Mouse (Mus musculus) neural tube, embryonic 13.5 days (tissue): ENCODE measurements around the gene Rcor3. TPM values are rescaled to one million over a fixed set of nuclear protein-coding genes. Genes with fewer than 3 reads are reported as not detected.
A peak's percentile ranks its signal among the peaks of the same experiment; 100 is the strongest.

Experiments used
- ATAC-seq: fragments of 200-750 bp; cut with Nextera tagmentation; 2 replicates; pipeline ENCODE4 v1.8.0; 2017; ENCODE audit warnings: low read depth, mild to moderate bottlenecking, moderate TSS enrichment, moderate library complexity
- H3K27ac ChIP-seq: fragments of 300-500 bp; sonication (generic); replicated peaks from 2 replicates; pipeline ENCODE4 v1.5.1; 2015; ENCODE audit warnings: moderate library complexity, mild to moderate bottlenecking, inconsistent platforms
- H3K27me3 ChIP-seq: fragments of 300-500 bp; sonication (generic); 2 replicates; pipeline ENCODE4 v1.6.1; 2015; ENCODE audit warnings: mild to moderate bottlenecking, inconsistent platforms
- H3K36me3 ChIP-seq: fragments of 300-500 bp; sonication (generic); 2 replicates; pipeline ENCODE4 v1.6.1; 2015; ENCODE audit warnings: mild to moderate bottlenecking, inconsistent platforms
- H3K4me1 ChIP-seq: fragments of 300-500 bp; sonication (generic); replicated peaks from 2 replicates; pipeline ENCODE4 v1.6.1; 2015; ENCODE audit warnings: inconsistent platforms
- H3K4me2 ChIP-seq: fragments of 300-500 bp; sonication (generic); 2 replicates; pipeline ENCODE4 v1.6.1; 2015; ENCODE audit warnings: inconsistent platforms, mild to moderate bottlenecking, moderate library complexity
- H3K4me3 ChIP-seq: fragments of 300-500 bp; sonication (generic); 2 replicates; pipeline ENCODE4 v1.5.1; 2015; ENCODE audit warnings: mild to moderate bottlenecking, inconsistent platforms
- H3K9ac ChIP-seq: fragments of 300-500 bp; sonication (generic); 2 replicates; pipeline ENCODE4 v1.6.1; 2015; ENCODE audit warnings: moderate library complexity, mild to moderate bottlenecking, inconsistent platforms
- H3K9me3 ChIP-seq: fragments of 300-500 bp; sonication (generic); 2 replicates; pipeline ENCODE4 v1.6.1; 2016; ENCODE audit warnings: inconsistent platforms
- WGBS: fragments of 180-500 bp; shearing (Covaris S2); methylation state at CpG from one replicate; pipeline ENCODE4 v1.1.7; 2015; 5-methylcytosine and 5-hydroxymethylcytosine counted together
- polyA plus RNA-seq: library from polyadenylated mRNA; unstranded; fragments of >200 nt; fragmentation: Nextera tagmentation; extraction: Ambion mirVana; gene quantifications from 2 replicates; pipeline ENCODE4 v1.2.1, GENCODE M21; 2015

Rcor3 gene
- polyA plus RNA-seq, 1 experiment from 2014 or later: 32.3 TPM

DNA sequence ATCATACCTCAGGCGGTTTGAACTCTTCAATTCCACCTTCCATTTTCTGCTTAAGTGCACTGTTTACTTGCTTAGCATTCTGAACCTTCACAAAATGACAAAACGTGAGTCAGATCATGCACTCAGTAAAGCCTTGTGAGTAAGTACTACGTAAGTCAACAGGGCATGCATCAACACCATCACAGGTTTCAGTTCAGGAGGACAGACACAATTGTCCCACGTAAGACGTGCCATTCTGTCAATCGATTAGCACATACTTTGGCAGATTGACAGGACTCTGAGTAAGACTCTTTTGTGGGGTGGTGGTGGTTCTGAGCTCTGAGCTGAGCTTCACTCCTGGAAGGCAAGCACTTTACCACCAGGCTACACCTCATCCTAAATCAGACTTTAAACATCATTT lies 21.6 kb downstream of the Rcor3 start:
- Histone ChIP-seq H3K9me3 (no peaks in the 10 kb centered on the region), H3K9ac (no peak overlapping the region), H3K4me3 (no peak overlapping the region), H3K4me1 (no peaks in the 10 kb centered on the region), H3K36me3 (peaks cover 86% of the 10 kb centered on the region), H3K4me2 (no peak overlapping the region), H3K27me3 (no peaks in the 10 kb centered on the region), H3K27ac (no peak overlapping the region)
- WGBS: 93% methylated on average over 6 of the region's 6 CpGs
- no peak for ATAC-seq

DNA sequence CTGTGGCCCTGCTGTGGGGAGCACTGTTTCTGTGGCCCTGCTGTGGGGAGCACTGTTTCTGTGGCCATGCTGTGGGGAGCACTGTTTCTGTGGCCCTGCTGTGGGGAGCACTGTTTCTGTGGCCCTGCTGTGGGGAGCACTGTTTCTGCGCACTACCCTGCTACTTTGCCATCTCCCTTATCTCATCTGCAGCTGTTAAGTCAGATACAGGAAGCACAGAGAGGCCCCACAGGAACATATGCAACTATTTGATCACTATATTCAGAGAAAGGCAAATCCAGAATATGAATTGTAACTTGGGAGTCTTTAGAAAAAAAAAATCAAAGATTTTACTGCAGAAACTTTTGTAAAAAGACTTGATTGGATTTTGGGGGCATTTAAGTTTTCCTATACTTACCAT lies 22.5 kb downstream of the Rcor3 start:
- Histone ChIP-seq H3K4me2 (no peak overlapping the region), H3K27ac (no peak overlapping the region), H3K27me3 (no peaks in the 10 kb centered on the region), H3K4me1 (no peaks in the 10 kb centered on the region), H3K9me3 (no peaks in the 10 kb centered on the region), H3K36me3 (peaks cover 83% of the 10 kb centered on the region), H3K4me3 (no peak overlapping the region), H3K9ac (no peak overlapping the region)
- WGBS: 100% methylated on average over 1 of the region's 1 CpGs
- ATAC-seq: no peak

GRCm38 (mm10) chr1:192109169-192109568 lies 28.7 kb downstream of the Rcor3 start:
- ATAC-seq: no peak
- no peak overlapping the region for H3K4me3 ChIP-seq
- no peak overlapping the region for H3K4me2 ChIP-seq
- H3K27me3 ChIP-seq: no peaks in the 10 kb centered on the region
- 69% methylated on average over 6 of the region's 6 CpGs for WGBS
- peaks cover 4% of the 10 kb centered on the region; the same call in 1 of the 2 replicates for H3K4me1 ChIP-seq
- no peak overlapping the region for H3K27ac ChIP-seq
- H3K9ac ChIP-seq: no peak overlapping the region
- peaks cover 71% of the 10 kb centered on the region for H3K36me3 ChIP-seq
- no peaks in the 10 kb centered on the region for H3K9me3 ChIP-seq

GRCm38 (mm10) chr1:192107352-192107751 lies 30.5 kb downstream of the Rcor3 start:
- Histone ChIP-seq H3K27me3 (no peaks in the 10 kb centered on the region), H3K9me3 (no peaks in the 10 kb centered on the region), H3K27ac (no peak overlapping the region), H3K4me1 (peaks cover 4% of the 10 kb centered on the region; the same call in 1 of the 2 replicates), H3K4me3 (no peak overlapping the region), H3K4me2 (no peak overlapping the region), H3K9ac (no peak overlapping the region), H3K36me3 (peaks cover 68% of the 10 kb centered on the region)
- peak; percentile 63; the same call in 1 of the 2 replicates for ATAC-seq
- WGBS: 12% methylated on average over 2 of the region's 2 CpGs

GRCm38 (mm10) chr1:192105902-192106389 lies 31.9 kb downstream of the Rcor3 start:
- no peak for ATAC-seq
- H3K27ac ChIP-seq: no peak overlapping the region
- WGBS: 87% methylated on average over 4 of the region's 4 CpGs
- no peak overlapping the region for H3K4me3 ChIP-seq
- H3K4me1 ChIP-seq: peaks cover 4% of the 10 kb centered on the region; the same call in 1 of the 2 replicates
- no peak overlapping the region for H3K9ac ChIP-seq
- H3K4me2 ChIP-seq: no peak overlapping the region
- no peaks in the 10 kb centered on the region for H3K27me3 ChIP-seq
- H3K36me3 ChIP-seq: peaks cover 70% of the 10 kb centered on the region
- H3K9me3 ChIP-seq: no peaks in the 10 kb centered on the region

- peaks cover 63% of the 10 kb centered on the region for H3K36me3 ChIP-seq
- WGBS: 97% methylated on average over 9 of the region's 9 CpGs
- H3K4me1 ChIP-seq: no peaks in the 10 kb centered on the region
- no peak overlapping the region for H3K4me2 ChIP-seq
- no peak for ATAC-seq
- no peak overlapping the region for H3K4me3 ChIP-seq
- no peak overlapping the region for H3K27ac ChIP-seq
- H3K9me3 ChIP-seq: no peaks in the 10 kb centered on the region
- H3K9ac ChIP-seq: no peak overlapping the region
- no peaks in the 10 kb centered on the region for H3K27me3 ChIP-seq
These were observed 33.8 kb downstream of the Rcor3 start for GRCm38 (mm10) chr1:192104021-192104420.

- Histone ChIP-seq H3K4me3 (no peak overlapping the region), H3K9me3 (no peaks in the 10 kb centered on the region), H3K36me3 (peaks cover 59% of the 10 kb centered on the region), H3K4me2 (no peak overlapping the region), H3K27me3 (no peaks in the 10 kb centered on the region), H3K4me1 (no peaks in the 10 kb centered on the region), H3K27ac (no peak overlapping the region), H3K9ac (no peak overlapping the region)
- no peak for ATAC-seq
- WGBS: 80% methylated on average over 6 of the region's 6 CpGs
These were observed 34.7 kb downstream of the Rcor3 start for GRCm38 (mm10) chr1:192103176-192103575.

DNA sequence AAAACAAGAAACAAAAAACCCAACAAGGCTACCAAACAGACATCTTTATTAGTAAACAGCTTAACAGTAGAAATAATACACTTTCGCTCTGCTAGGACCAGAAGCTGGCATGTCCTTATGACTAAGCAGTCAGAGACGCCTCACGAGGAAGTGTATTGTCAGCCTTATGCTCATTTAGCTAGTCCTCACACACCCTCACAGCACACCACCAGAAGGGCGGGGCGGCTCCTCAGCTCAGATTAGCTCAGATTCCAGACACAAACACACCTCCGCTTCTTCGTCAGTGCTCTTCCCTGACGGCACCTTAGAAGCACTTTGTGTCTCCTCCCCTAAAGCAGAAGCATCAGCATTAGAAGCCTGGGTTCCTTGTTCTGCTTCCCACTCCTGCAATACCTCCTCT lies 36.5 kb downstream of the Rcor3 start:
- Histone ChIP-seq H3K4me2 (no peak overlapping the region), H3K27me3 (no peaks in the 10 kb centered on the region), H3K27ac (no peak overlapping the region), H3K4me1 (no peaks in the 10 kb centered on the region), H3K9me3 (no peaks in the 10 kb centered on the region), H3K4me3 (no peak overlapping the region), H3K9ac (no peak overlapping the region), H3K36me3 (peaks cover 59% of the 10 kb centered on the region)
- 89% methylated on average over 8 of the region's 8 CpGs for WGBS
- no peak for ATAC-seq

GRCm38 (mm10) chr1:192100742-192101141 lies 37.1 kb downstream of the Rcor3 start:
- WGBS: 96% methylated on average over 11 of the region's 11 CpGs
- no peak overlapping the region for H3K4me2 ChIP-seq
- no peak overlapping the region for H3K27ac ChIP-seq
- peaks cover 53% of the 10 kb centered on the region for H3K36me3 ChIP-seq
- no peaks in the 10 kb centered on the region for H3K9me3 ChIP-seq
- no peak overlapping the region for H3K4me3 ChIP-seq
- no peak overlapping the region for H3K9ac ChIP-seq
- no peak for ATAC-seq
- H3K4me1 ChIP-seq: no peaks in the 10 kb centered on the region
- no peaks in the 10 kb centered on the region for H3K27me3 ChIP-seq

DNA sequence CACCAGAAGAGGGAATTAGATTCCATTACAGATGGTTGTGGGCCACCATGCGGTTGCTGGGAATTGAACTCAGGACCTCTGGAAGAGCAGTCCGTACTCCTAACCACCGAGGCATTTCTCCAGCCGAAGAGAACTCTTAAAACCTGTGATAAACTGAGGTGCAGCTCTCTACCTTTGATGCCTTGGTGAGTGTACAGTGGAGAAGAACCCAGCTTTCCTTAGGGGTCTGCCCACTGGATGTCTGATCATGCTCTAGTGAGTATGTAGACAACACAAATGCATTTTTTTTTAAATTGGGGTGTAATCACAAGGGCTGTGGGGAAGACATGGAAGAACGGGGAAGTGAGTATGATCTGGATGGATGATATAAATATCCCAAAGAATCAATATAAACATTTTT lies 42.2 kb downstream of the Rcor3 start:
- ATAC-seq: no peak
- Histone ChIP-seq H3K4me1 (peaks cover 9% of the 10 kb centered on the region), H3K27me3 (peaks cover 14% of the 10 kb centered on the region), H3K9me3 (no peaks in the 10 kb centered on the region), H3K4me3 (no peak overlapping the region), H3K4me2 (no peak overlapping the region), H3K27ac (no peak overlapping the region), H3K9ac (no peak overlapping the region), H3K36me3 (peaks cover 14% of the 10 kb centered on the region)
- WGBS: 93% methylated on average over 5 of the region's 5 CpGs

- no peak overlapping the region for H3K27ac ChIP-seq
- 63% methylated on average over 13 of the region's 13 CpGs for WGBS
- H3K27me3 ChIP-seq: peaks cover 24% of the 10 kb centered on the region
- no peak overlapping the region for H3K4me2 ChIP-seq
- no peak overlapping the region for H3K4me3 ChIP-seq
- peaks cover 9% of the 10 kb centered on the region for H3K4me1 ChIP-seq
- H3K9me3 ChIP-seq: no peaks in the 10 kb centered on the region
- H3K9ac ChIP-seq: no peak overlapping the region
- peaks cover 12% of the 10 kb centered on the region for H3K36me3 ChIP-seq
- no peak for ATAC-seq
These were observed 43.3 kb downstream of the Rcor3 start for GRCm38 (mm10) chr1:192094451-192095170.

DNA sequence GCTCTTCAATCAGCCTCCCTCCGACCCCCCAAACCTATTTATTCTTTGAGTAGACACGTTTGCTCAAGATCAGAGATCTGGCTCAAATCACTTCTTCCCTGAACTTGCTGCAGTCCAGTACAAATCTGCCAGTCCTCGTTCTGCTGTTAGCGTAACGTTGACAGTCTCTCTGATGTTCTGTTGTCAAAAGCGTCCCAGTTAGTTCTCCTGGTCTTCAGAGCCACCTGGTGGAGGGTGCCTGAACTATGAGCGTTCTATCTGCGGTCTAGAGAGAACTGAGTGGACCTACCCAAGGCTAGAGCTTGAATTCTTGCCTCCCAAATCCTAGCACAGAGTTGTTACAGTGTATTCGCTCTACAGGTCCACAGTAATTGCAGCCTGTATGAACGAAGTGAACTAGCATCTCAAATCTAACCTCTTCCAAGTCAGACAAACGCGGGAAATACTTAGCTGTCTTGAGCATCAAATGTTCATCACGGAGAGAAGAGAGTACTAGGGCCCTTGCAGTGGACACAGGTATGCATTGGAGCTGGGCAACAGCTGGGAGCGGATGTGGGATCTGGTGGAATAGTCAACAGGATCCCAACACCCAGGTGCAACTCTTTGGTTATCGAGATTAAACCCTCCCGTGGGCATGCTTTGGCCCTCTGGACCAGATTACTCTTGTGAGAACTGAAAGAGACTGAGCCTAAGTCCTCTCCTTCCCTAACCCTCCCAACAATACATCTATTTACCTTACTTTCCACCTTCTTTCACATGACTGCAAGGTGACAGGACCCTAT lies 44.8 kb downstream of the Rcor3 start:
- ATAC-seq: peak; percentile 91
- no peak overlapping the region for H3K27ac ChIP-seq
- peaks cover 29% of the 10 kb centered on the region for H3K27me3 ChIP-seq
- peaks cover 5% of the 10 kb centered on the region for H3K36me3 ChIP-seq
- H3K4me2 ChIP-seq: peak overlapping the region; percentile 82
- peak overlapping the region; percentile 52 for H3K4me3 ChIP-seq
- 32% methylated on average over 16 of the region's 16 CpGs for WGBS
- no peaks in the 10 kb centered on the region for H3K9me3 ChIP-seq
- peaks cover 9% of the 10 kb centered on the region for H3K4me1 ChIP-seq
- H3K9ac ChIP-seq: peak overlapping the region; percentile 75
